Mouse (Mus musculus) testis, adult 2 months (tissue): ENCODE data around the gene Cbfa2t3.

Source experiments
- CTCF ChIP-seq: fragments of 200-500 bp; IDR thresholded peaks from 2 replicates; pipeline ENCODE4 v1.5.1; 2012; ENCODE audit warnings: low read depth, mild to moderate bottlenecking, inconsistent platforms, low read length, moderate library complexity; ENCODE audit not compliant: control insufficient read depth, insufficient read depth, insufficient replicate concordance
- POLR2A ChIP-seq: fragments of 200-500 bp; IDR thresholded peaks from 2 replicates; pipeline ENCODE4 v1.6.1; 2012; ENCODE audit warnings: low read depth, mild to moderate bottlenecking, inconsistent platforms, low read length, moderate library complexity; ENCODE audit not compliant: control insufficient read depth

DNA sequence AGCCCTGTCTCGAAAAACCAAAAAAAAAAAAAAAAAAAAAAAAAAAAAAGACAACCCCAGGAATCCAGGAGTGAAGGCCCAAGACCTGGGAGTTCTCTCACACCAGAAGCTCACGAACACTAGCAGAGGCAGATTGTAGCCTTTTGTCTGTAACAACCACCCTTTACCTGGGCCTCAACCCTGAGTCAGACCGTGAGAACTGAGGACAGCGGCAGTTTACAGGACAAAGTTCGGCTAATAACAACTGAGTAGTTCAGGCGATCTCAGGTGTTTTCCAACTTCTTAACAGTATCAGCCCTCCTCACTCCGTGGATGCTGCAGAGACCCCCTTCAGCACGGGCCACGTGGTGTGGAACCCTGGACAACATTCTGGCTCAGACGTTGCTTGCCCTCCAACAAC, 112.2 kb downstream of the Cbfa2t3 start:
- TF ChIP-seq POLR2A = no peak
- no peak for TF ChIP-seq CTCF
